Mouse (Mus musculus): ENCODE data around the gene Homer1. TPM values are rescaled to one million over a fixed set of nuclear protein-coding genes. Genes with fewer than 3 reads are reported as not detected.

Gene Homer1
- polyA plus RNA-seq (2012; rRNA removed; ENCODE audit: low replicate concordance), result 2.1 and 5.4 TPM in 2 replicates

GRCm38 (mm10) chr13:93299316-93299715, at the start of gene Homer1:
Gene Homer1 (plus strand): TSS chr13:93299635.

Other genes starting within 250 kb of the Homer1 start
- gene Cmya5, start 154.9 kb upstream of the Homer1 start, polyA plus RNA-seq (2012; rRNA removed; ENCODE audit: low replicate concordance), result 0.50 and 0.71 TPM in 2 replicates
- gene Tent2, start 107.2 kb upstream of the Homer1 start, polyA plus RNA-seq (2012; rRNA removed; ENCODE audit: low replicate concordance), result 15.9 and 23.1 TPM in 2 replicates
- 4.8 and 31.0 TPM in 2 replicates for gene Jmy, start 200.2 kb downstream of the Homer1 start, polyA plus RNA-seq (2012; rRNA removed; ENCODE audit: low replicate concordance)

Measured in subcutaneous adipose tissue, adult 2 months (tissue).